Mouse (Mus musculus) lung, postnatal 0 days (tissue): ENCODE results near the gene Vps26b.

Source experiments
- CTCF ChIP-seq: IDR thresholded peaks from 2 replicates; pipeline ENCODE4 v1.5.1; 2016; ENCODE audit warnings: antibody characterized with exemption, mild to moderate bottlenecking
- EP300 ChIP-seq: IDR thresholded peaks from 2 replicates; pipeline ENCODE4 v1.6.1; 2016; ENCODE audit warnings: antibody characterized with exemption, mild to moderate bottlenecking, control low read depth

DNA sequence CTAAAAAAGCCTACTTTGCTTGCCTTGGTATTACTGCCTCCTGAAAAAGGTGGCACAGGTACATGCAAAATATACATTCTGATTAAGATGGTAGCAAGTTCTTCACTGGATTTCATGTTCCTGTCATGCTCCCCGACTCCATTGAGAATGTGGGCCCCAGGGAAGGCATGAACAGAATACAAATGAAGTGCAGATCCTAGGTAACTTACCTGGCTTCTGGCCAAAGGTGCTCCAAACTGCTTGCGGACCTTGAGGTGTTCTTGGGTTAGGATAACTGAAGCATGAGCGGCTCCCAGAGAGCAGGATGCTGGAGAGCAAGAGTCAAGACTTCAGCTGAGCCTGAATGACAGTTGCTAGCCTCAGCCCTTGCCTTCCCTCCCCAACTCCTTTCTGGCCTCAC, 51.1 kb downstream of the Vps26b start:
- TF ChIP-seq CTCF, result no peak
- TF ChIP-seq EP300, result no peak
